Mouse (Mus musculus) bone marrow, adult 2 months (tissue): ENCODE data around the gene Aak1. TPM values are rescaled to one million over a fixed set of nuclear protein-coding genes. Genes with fewer than 3 reads are reported as not detected.
"Not testable (repeated sequence)": the region's sequence is repeated elsewhere in the genome, so short reads cannot be mapped to it uniquely, and the experiment has no call there.

Experiments used
- H3K27ac ChIP-seq: fragments of 200-500 bp; 2 replicates; pipeline ENCODE4 v1.5.1; 2012; ENCODE audit warnings: low read depth, mild to moderate bottlenecking, control low read depth, inconsistent platforms, low read length; ENCODE audit not compliant: control insufficient read depth, poor library complexity, insufficient read depth
- H3K4me1 ChIP-seq: fragments of 200-500 bp; 2 replicates; pipeline ENCODE4 v1.6.1; 2011; ENCODE audit warnings: low read length; ENCODE audit not compliant: control insufficient read depth, insufficient read depth
- H3K4me3 ChIP-seq: fragments of 200-500 bp; replicated peaks from 2 replicates; pipeline ENCODE3; 2011; ENCODE audit warnings: mild to moderate bottlenecking, low read depth, low read length, control low read depth; ENCODE audit not compliant: control insufficient read depth
- CTCF ChIP-seq: fragments of 200-500 bp; IDR thresholded peaks from 2 replicates; pipeline ENCODE4 v1.5.1; 2011; ENCODE audit warnings: low read length, control low read depth; ENCODE audit not compliant: control insufficient read depth, insufficient read depth
- POLR2A ChIP-seq: fragments of 200-500 bp; IDR thresholded peaks from 2 replicates; pipeline ENCODE4 v1.6.1; 2011; ENCODE audit warnings: low read depth, mild to moderate bottlenecking, control low read depth, low read length, borderline replicate concordance; ENCODE audit not compliant: control insufficient read depth
- WGBS: fragments of 180-500 bp; shearing (Covaris S2); methylation state at CpG from one replicate; pipeline ENCODE4 v1.1.7; 2018; 5-methylcytosine and 5-hydroxymethylcytosine counted together
- polyA plus RNA-seq: library from polyadenylated mRNA; stranded (reverse); fragments of >200 nt; gene quantifications from 2 replicates; pipeline ENCODE4 v1.2.4, GENCODE M21; 2011; ENCODE audit warnings: low replicate concordance; ENCODE audit not compliant: missing spikeins, insufficient read depth, insufficient read length

Gene Aak1
- polyA plus RNA-seq, 1 experiment, result 16.9 TPM

- H3K4me3 ChIP-seq, result no peak overlapping the region
- no peak overlapping the region for H3K27ac ChIP-seq
- H3K4me1 ChIP-seq, result no peaks in the 10 kb centered on the region
- TF ChIP-seq POLR2A (no peak), CTCF (no peak)
- 82% methylated on average over 9 of the region's 9 CpGs for whole genome bisulfite sequencing
These were observed 11.6 kb downstream of the Aak1 start for GRCm38 (mm10) chr6:86860732-86861463.

- Histone ChIP-seq H3K4me1 (no peaks in the 10 kb centered on the region; the same call in none of the 2 replicates), H3K27ac (no peak overlapping the region), H3K4me3 (no peak overlapping the region)
- TF ChIP-seq POLR2A (no peak), CTCF (no peak)
- WGBS, result 87% methylated on average over 3 of the region's 3 CpGs
These were observed 15.0 kb downstream of the Aak1 start for GRCm38 (mm10) chr6:86864358-86864757.

GRCm38 (mm10) chr6:86870335-86870734 lies 21.0 kb downstream of the Aak1 start:
- H3K27ac ChIP-seq, result no peak overlapping the region
- WGBS, result 72% methylated on average over 9 of the region's 9 CpGs
- TF ChIP-seq CTCF, result no peak
- TF ChIP-seq POLR2A, result no peak
- H3K4me3 ChIP-seq, result no peak overlapping the region
- H3K4me1 ChIP-seq, result peaks cover 2% of the 10 kb centered on the region

GRCm38 (mm10) chr6:86871783-86872182 lies 22.5 kb downstream of the Aak1 start:
- Histone ChIP-seq H3K27ac (no peak overlapping the region), H3K4me3 (no peak overlapping the region), H3K4me1 (peaks cover 2% of the 10 kb centered on the region)
- TF ChIP-seq POLR2A, result no peak
- TF ChIP-seq CTCF, result no peak
- WGBS, result 54% methylated on average over 10 of the region's 10 CpGs

GRCm38 (mm10) chr6:86874711-86875375 lies 25.5 kb downstream of the Aak1 start:
- no peak overlapping the region for H3K27ac ChIP-seq
- 78% methylated on average over 6 of the region's 6 CpGs for WGBS
- TF ChIP-seq CTCF (no peak), POLR2A (no peak)

GRCm38 (mm10) chr6:86876451-86876850 lies 27.1 kb downstream of the Aak1 start:
- Histone ChIP-seq H3K4me3 (no peak overlapping the region), H3K4me1 (peaks cover 2% of the 10 kb centered on the region; the same call in 1 of the 2 replicates), H3K27ac (no peak overlapping the region)
- no peak for TF ChIP-seq CTCF
- TF ChIP-seq POLR2A, result no peak
- 41% methylated on average over 1 of the region's 1 CpGs for WGBS

More at GRCm38 (mm10) chr6:86874711-86875375, 25.5 kb downstream of the Aak1 start:
- H3K4me1 ChIP-seq, result peaks cover 2% of the 10 kb centered on the region; the same call in 1 of the 2 replicates
- H3K4me3 ChIP-seq, result no peak overlapping the region

- H3K4me3 ChIP-seq, H3K27ac ChIP-seq, H3K4me1 ChIP-seq: not testable (repeated sequence)
- 77% methylated on average over 3 of the region's 3 CpGs for WGBS
These were observed 29.3 kb downstream of the Aak1 start for GRCm38 (mm10) chr6:86878656-86879055.

- Histone ChIP-seq H3K4me1 (no peaks in the 10 kb centered on the region; the same call in 1 of the 2 replicates), H3K27ac (no peak overlapping the region), H3K4me3 (no peak overlapping the region)
- TF ChIP-seq POLR2A (no peak), CTCF (no peak)
- 84% methylated on average over 4 of the region's 4 CpGs for WGBS
These were observed 30.0 kb downstream of the Aak1 start for GRCm38 (mm10) chr6:86879314-86879713.

- 64% methylated on average over 2 of the region's 2 CpGs for WGBS
- no peak for TF ChIP-seq CTCF
- no peak for TF ChIP-seq POLR2A
- no peak overlapping the region for H3K4me3 ChIP-seq
- H3K4me1 ChIP-seq, result no peaks in the 10 kb centered on the region; the same call in 1 of the 2 replicates
- H3K27ac ChIP-seq, result no peak overlapping the region
These were observed 34.9 kb downstream of the Aak1 start for GRCm38 (mm10) chr6:86884230-86884629.
